Mouse (Mus musculus): Measurements from ENCODE around the gene Celf1. TPM values are rescaled to one million over a fixed set of nuclear protein-coding genes. Genes with fewer than 3 reads are reported as not detected.

Gene Celf1
- polyA plus RNA-seq, 1 experiment from 2014 or later, result 78.1 TPM

- no peak overlapping the region for H3K27ac ChIP-seq (ENCODE audit: low read depth, low read length)
- no peaks in the 10 kb centered on the region for H3K9me3 ChIP-seq (ENCODE audit: control insufficient read depth, low read length)
- WGBS, result 77% methylated on average over 1 of the region's 1 CpGs
Measured at GRCm38 (mm10) chr2:90956053-90956452, 15.9 kb downstream of the Celf1 start.

DNA sequence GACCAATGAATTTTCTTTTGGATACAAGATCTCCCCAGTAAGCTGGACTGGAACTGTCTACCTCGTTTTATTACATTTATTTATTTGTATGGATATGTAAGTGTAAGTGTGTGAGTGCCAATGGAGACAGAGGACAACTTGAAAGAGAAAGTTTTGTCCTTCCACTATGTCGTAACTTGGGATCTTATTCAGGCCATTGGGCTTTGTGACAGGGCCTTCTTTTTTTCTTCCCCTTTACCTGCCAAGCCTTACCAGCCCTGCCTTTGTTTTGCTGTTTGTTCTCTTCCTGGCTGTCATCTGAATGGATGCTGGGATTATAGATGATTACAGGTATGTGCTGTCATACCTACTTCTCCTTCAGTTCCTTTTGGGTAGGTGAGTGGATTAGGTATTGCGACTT lies 18.7 kb downstream of the Celf1 start:
- Histone ChIP-seq H3K9ac (ENCODE audit: low read depth, low read length) (no peak overlapping the region), H3K36me3 (ENCODE audit: control insufficient read depth, insufficient read depth, low read length) (no peaks in the 10 kb centered on the region; the same call in 1 of the 2 replicates), H3K4me2 (no peak overlapping the region), H3K4me1 (replicated peaks; ENCODE audit: control insufficient read depth, insufficient read depth, low read length) (no peaks in the 10 kb centered on the region; the same call in 1 of the 2 replicates), H3K27ac (ENCODE audit: low read depth, low read length) (no peak overlapping the region), H3K27me3 (replicated peaks; ENCODE audit: control insufficient read depth, insufficient read depth, low read length) (no peaks in the 10 kb centered on the region), H3K9me3 (ENCODE audit: control insufficient read depth, low read length) (no peaks in the 10 kb centered on the region), H3K4me3 (ENCODE audit: low read depth, low read length) (no peak overlapping the region)
- WGBS, result 83% methylated on average over 3 of the region's 3 CpGs
- DNase-seq (ENCODE audit: low spot score), result no peak
- no peak for ATAC-seq (replicated peaks; ENCODE audit: low FRiP score)

More at GRCm38 (mm10) chr2:90956053-90956452, 15.9 kb downstream of the Celf1 start:
- peaks cover 3% of the 10 kb centered on the region for H3K4me1 ChIP-seq (replicated peaks; ENCODE audit: control insufficient read depth, insufficient read depth, low read length)
- no peaks in the 10 kb centered on the region for H3K27me3 ChIP-seq (replicated peaks; ENCODE audit: control insufficient read depth, insufficient read depth, low read length)
- H3K4me2 ChIP-seq, result no peak overlapping the region
- DNase-seq (ENCODE audit: low spot score) (no peak), ATAC-seq (replicated peaks; ENCODE audit: low FRiP score) (no peak)
- H3K4me3 ChIP-seq (ENCODE audit: low read depth, low read length), result no peak overlapping the region
- no peak overlapping the region for H3K9ac ChIP-seq (ENCODE audit: low read depth, low read length)
- no peaks in the 10 kb centered on the region; the same call in 1 of the 2 replicates for H3K36me3 ChIP-seq (ENCODE audit: control insufficient read depth, insufficient read depth, low read length)

- no peak overlapping the region for H3K4me2 ChIP-seq
- H3K27ac ChIP-seq (ENCODE audit: low read depth, low read length), result no peak overlapping the region
- no peaks in the 10 kb centered on the region for H3K27me3 ChIP-seq (replicated peaks; ENCODE audit: control insufficient read depth, insufficient read depth, low read length)
- H3K4me1 ChIP-seq (replicated peaks; ENCODE audit: control insufficient read depth, insufficient read depth, low read length), result peaks cover 7% of the 10 kb centered on the region
- DNase-seq (ENCODE audit: low spot score), result no peak
- no peak overlapping the region for H3K9ac ChIP-seq (ENCODE audit: low read depth, low read length)
- 92% methylated on average over 2 of the region's 2 CpGs for WGBS
- ATAC-seq (replicated peaks; ENCODE audit: low FRiP score), result no peak
- no peaks in the 10 kb centered on the region for H3K9me3 ChIP-seq (ENCODE audit: control insufficient read depth, low read length)
- no peaks in the 10 kb centered on the region; the same call in 1 of the 2 replicates for H3K36me3 ChIP-seq (ENCODE audit: control insufficient read depth, insufficient read depth, low read length)
- H3K4me3 ChIP-seq (ENCODE audit: low read depth, low read length), result no peak overlapping the region
Measured at GRCm38 (mm10) chr2:90960012-90960411, 19.8 kb downstream of the Celf1 start.

DNA sequence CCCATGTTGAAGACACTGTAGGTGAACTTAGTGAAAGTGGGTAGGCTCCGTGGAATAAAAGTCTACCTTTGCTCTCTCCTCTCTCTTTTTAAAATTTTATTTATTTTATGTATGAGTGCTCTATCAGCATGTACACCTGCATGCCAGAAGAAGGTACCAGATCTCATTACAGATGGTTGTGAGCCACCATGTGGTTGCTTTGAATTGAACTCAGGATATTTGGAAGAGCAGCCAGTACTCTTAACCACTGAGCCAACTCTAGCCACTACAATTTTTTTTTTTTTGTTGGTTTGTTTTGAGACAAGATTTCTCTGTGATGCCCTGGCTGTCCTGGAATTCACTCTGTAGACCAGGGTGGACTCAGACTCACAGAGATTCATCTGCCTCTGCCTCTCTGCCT lies 23.1 kb downstream of the Celf1 start:
- Histone ChIP-seq H3K4me2 (no peak overlapping the region), H3K27me3 (replicated peaks; ENCODE audit: control insufficient read depth, insufficient read depth, low read length) (no peaks in the 10 kb centered on the region), H3K9me3 (ENCODE audit: control insufficient read depth, low read length) (no peaks in the 10 kb centered on the region), H3K4me3 (ENCODE audit: low read depth, low read length) (no peak overlapping the region), H3K9ac (ENCODE audit: low read depth, low read length) (no peak overlapping the region), H3K36me3 (ENCODE audit: control insufficient read depth, insufficient read depth, low read length) (no peaks in the 10 kb centered on the region), H3K4me1 (replicated peaks; ENCODE audit: control insufficient read depth, insufficient read depth, low read length) (peaks cover 16% of the 10 kb centered on the region), H3K27ac (ENCODE audit: low read depth, low read length) (no peak overlapping the region)
- ATAC-seq (replicated peaks; ENCODE audit: low FRiP score) (no peak), DNase-seq (ENCODE audit: low spot score) (no peak)
- WGBS, result 78% methylated on average over 1 of the region's 1 CpGs

DNA sequence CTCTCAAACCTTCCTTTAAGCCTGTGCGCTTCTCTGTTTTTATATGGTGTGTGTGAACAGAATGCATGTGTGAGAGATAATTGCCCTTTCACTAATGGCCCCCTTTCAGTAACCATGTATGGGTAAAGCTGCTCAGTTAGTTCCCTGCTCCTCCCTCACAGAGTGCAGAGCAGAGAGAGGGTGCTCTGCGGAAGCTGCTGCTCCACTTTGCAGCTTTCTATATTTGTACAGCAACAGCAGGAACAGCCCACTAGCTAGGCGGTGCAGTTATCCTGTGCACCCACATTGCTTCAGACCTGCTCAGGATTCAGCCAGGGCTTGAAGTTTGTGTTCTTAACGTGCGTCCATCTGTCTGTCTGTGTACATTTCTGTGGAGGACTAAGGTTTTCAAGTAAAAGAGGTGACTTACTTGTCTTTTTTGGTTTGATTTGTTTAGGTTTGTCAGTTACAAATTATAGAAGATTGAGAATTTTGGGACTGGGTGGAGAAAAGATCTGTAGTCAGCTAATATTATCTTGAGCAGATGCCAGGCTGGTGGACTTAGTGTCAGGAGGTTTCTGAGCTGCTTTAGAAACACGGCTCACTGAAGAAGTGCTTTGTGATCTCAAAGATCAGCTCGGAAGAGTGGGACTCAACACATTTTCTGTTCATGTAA lies 24.8 kb downstream of the Celf1 start:
- WGBS, result 63% methylated on average over 7 of the region's 7 CpGs
- peak; percentile 75 for ATAC-seq (replicated peaks; ENCODE audit: low FRiP score)
- peaks cover 16% of the 10 kb centered on the region for H3K4me1 ChIP-seq (replicated peaks; ENCODE audit: control insufficient read depth, insufficient read depth, low read length)
- H3K27ac ChIP-seq (ENCODE audit: low read depth, low read length), result peak overlapping the region; percentile 21; the same call in 1 of the 2 replicates
- no peak overlapping the region for H3K4me3 ChIP-seq (ENCODE audit: low read depth, low read length)
- no peak overlapping the region for H3K4me2 ChIP-seq
- no peaks in the 10 kb centered on the region for H3K36me3 ChIP-seq (ENCODE audit: control insufficient read depth, insufficient read depth, low read length)
- no peaks in the 10 kb centered on the region for H3K9me3 ChIP-seq (ENCODE audit: control insufficient read depth, low read length)
- no peaks in the 10 kb centered on the region for H3K27me3 ChIP-seq (replicated peaks; ENCODE audit: control insufficient read depth, insufficient read depth, low read length)
- H3K9ac ChIP-seq (ENCODE audit: low read depth, low read length), result no peak overlapping the region
- peak; percentile 37 for DNase-seq (ENCODE audit: low spot score)

GRCm38 (mm10) chr2:90965466-90966080 lies 25.4 kb downstream of the Celf1 start:
- H3K9ac ChIP-seq (ENCODE audit: low read depth, low read length), result no peak overlapping the region
- H3K4me2 ChIP-seq, result no peak overlapping the region
- DNase-seq (ENCODE audit: low spot score) (no peak), ATAC-seq (replicated peaks; ENCODE audit: low FRiP score) (no peak)
- no peaks in the 10 kb centered on the region for H3K9me3 ChIP-seq (ENCODE audit: control insufficient read depth, low read length)
- no peak overlapping the region for H3K27ac ChIP-seq (ENCODE audit: low read depth, low read length)
- no peaks in the 10 kb centered on the region for H3K36me3 ChIP-seq (ENCODE audit: control insufficient read depth, insufficient read depth, low read length)
- no peak overlapping the region for H3K4me3 ChIP-seq (ENCODE audit: low read depth, low read length)
- WGBS, result 51% methylated on average over 2 of the region's 2 CpGs
- H3K4me1 ChIP-seq (replicated peaks; ENCODE audit: control insufficient read depth, insufficient read depth, low read length), result peaks cover 16% of the 10 kb centered on the region
- no peaks in the 10 kb centered on the region for H3K27me3 ChIP-seq (replicated peaks; ENCODE audit: control insufficient read depth, insufficient read depth, low read length)

GRCm38 (mm10) chr2:90970606-90971005 lies 30.4 kb downstream of the Celf1 start:
- H3K4me1 ChIP-seq (replicated peaks; ENCODE audit: control insufficient read depth, insufficient read depth, low read length), result peaks cover 4% of the 10 kb centered on the region
- H3K4me2 ChIP-seq, result no peak overlapping the region
- H3K4me3 ChIP-seq (ENCODE audit: low read depth, low read length), result no peak overlapping the region
- DNase-seq (ENCODE audit: low spot score) (no peak), ATAC-seq (replicated peaks; ENCODE audit: low FRiP score) (no peak)
- no peaks in the 10 kb centered on the region for H3K9me3 ChIP-seq (ENCODE audit: control insufficient read depth, low read length)
- H3K36me3 ChIP-seq (ENCODE audit: control insufficient read depth, insufficient read depth, low read length), result no peaks in the 10 kb centered on the region; the same call in 1 of the 2 replicates
- H3K9ac ChIP-seq (ENCODE audit: low read depth, low read length), result no peak overlapping the region
- H3K27me3 ChIP-seq (replicated peaks; ENCODE audit: control insufficient read depth, insufficient read depth, low read length), result no peaks in the 10 kb centered on the region
- no peak overlapping the region for H3K27ac ChIP-seq (ENCODE audit: low read depth, low read length)

DNA sequence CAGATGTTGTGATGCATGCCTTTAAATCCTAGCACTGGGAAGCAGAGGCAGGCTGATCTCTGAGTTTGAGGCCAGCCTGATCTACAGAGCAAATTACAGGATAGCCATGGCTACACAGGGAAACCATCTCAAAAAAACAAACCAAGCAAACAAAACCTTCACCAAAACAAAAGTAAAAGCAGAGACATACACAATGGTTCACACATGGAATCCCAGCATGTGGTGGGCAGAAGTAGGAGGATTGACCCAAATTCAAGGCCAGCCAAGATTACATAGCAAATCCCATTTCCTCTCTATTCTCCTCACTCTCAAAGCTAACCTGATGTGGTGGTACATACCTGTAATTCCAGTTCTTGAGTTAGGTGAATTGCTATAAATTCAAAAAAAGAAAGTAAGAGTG lies 33.9 kb downstream of the Celf1 start:
- DNase-seq (ENCODE audit: low spot score) (no peak), ATAC-seq (replicated peaks; ENCODE audit: low FRiP score) (no peak)
- H3K27ac ChIP-seq (ENCODE audit: low read depth, low read length), result no peak overlapping the region
- no peaks in the 10 kb centered on the region for H3K9me3 ChIP-seq (ENCODE audit: control insufficient read depth, low read length)
- H3K4me3 ChIP-seq (ENCODE audit: low read depth, low read length), result no peak overlapping the region
- H3K36me3 ChIP-seq (ENCODE audit: control insufficient read depth, insufficient read depth, low read length), result no peaks in the 10 kb centered on the region; the same call in 1 of the 2 replicates
- H3K27me3 ChIP-seq (replicated peaks; ENCODE audit: control insufficient read depth, insufficient read depth, low read length), result no peaks in the 10 kb centered on the region
- no peaks in the 10 kb centered on the region for H3K4me1 ChIP-seq (replicated peaks; ENCODE audit: control insufficient read depth, insufficient read depth, low read length)
- H3K4me2 ChIP-seq, result no peak overlapping the region
- no peak overlapping the region for H3K9ac ChIP-seq (ENCODE audit: low read depth, low read length)

All from liver, embryonic 11.5 days (tissue).